Mouse (Mus musculus) liver, embryonic 13.5 days (tissue): ENCODE data around the gene Hmcn1. TPM values are rescaled to one million over a fixed set of nuclear protein-coding genes. Genes with fewer than 3 reads are reported as not detected.

Source experiments
- ATAC-seq: fragments of 200-750 bp; cut with Nextera tagmentation; 2 replicates; pipeline ENCODE4 v1.8.0; 2017; ENCODE audit warnings: low read depth, mild to moderate bottlenecking, moderate number of reproducible peaks, moderate library complexity
- DNase-seq: peaks from one replicate; pipeline ENCODE4 v3.0.0; 2022
- H3K27ac ChIP-seq: fragments of 300-500 bp; sonication (generic); 2 replicates; pipeline ENCODE4 v1.5.1; 2015; ENCODE audit warnings: moderate library complexity, mild to moderate bottlenecking, inconsistent platforms
- H3K27me3 ChIP-seq: fragments of 300-500 bp; sonication (generic); 2 replicates; pipeline ENCODE4 v1.6.1; 2015; ENCODE audit warnings: mild to moderate bottlenecking, inconsistent platforms
- H3K36me3 ChIP-seq: fragments of 300-500 bp; sonication (generic); 2 replicates; pipeline ENCODE4 v1.6.1; 2015; ENCODE audit warnings: mild to moderate bottlenecking, inconsistent platforms
- H3K4me1 ChIP-seq: fragments of 300-500 bp; sonication (generic); replicated peaks from 2 replicates; pipeline ENCODE4 v1.6.1; 2015; ENCODE audit warnings: inconsistent platforms
- H3K4me2 ChIP-seq: fragments of 300-500 bp; sonication (generic); 2 replicates; pipeline ENCODE4 v1.6.1; 2015; ENCODE audit warnings: inconsistent platforms, mild to moderate bottlenecking, moderate library complexity
- H3K4me3 ChIP-seq: fragments of 300-500 bp; sonication (generic); replicated peaks from 2 replicates; pipeline ENCODE4 v1.5.1; 2015; ENCODE audit warnings: mild to moderate bottlenecking, inconsistent platforms
- H3K9ac ChIP-seq: fragments of 300-500 bp; sonication (generic); 2 replicates; pipeline ENCODE4 v1.6.1; 2015; ENCODE audit warnings: mild to moderate bottlenecking, inconsistent platforms
- H3K9me3 ChIP-seq: fragments of 300-500 bp; sonication (generic); replicated peaks from 2 replicates; pipeline ENCODE4 v1.6.1; 2016; ENCODE audit warnings: inconsistent platforms
- WGBS: fragments of 180-500 bp; shearing (Covaris S2); methylation state at CpG from one replicate; pipeline ENCODE4 v1.1.7; 2015; ENCODE audit not compliant: insufficient replicate concordance; 5-methylcytosine and 5-hydroxymethylcytosine counted together
- polyA plus RNA-seq: library from polyadenylated mRNA; unstranded; fragments of >200 nt; fragmentation: Nextera tagmentation; extraction: Ambion mirVana; gene quantifications from 2 replicates; pipeline ENCODE4 v1.2.1, GENCODE M21; 2015

The Hmcn1 gene
- polyA plus RNA-seq, 1 experiment from 2014 or later, result 1.9 TPM

GRCm38 (mm10) chr1:150991745-150992554 lies 1.3 kb downstream of the Hmcn1 start:
- no peak for ATAC-seq
- Histone ChIP-seq H3K4me2 (peak overlapping the region; percentile 63), H3K36me3 (no peaks in the 10 kb centered on the region), H3K4me3 (peak overlapping the region; percentile 50), H3K27me3 (peaks cover 25% of the 10 kb centered on the region), H3K9me3 (no peaks in the 10 kb centered on the region), H3K27ac (no peak overlapping the region), H3K9ac (0 out of 2 replicates have a peak overlapping the region, but pooled peaks have one; percentile 4), H3K4me1 (peaks cover 3% of the 10 kb centered on the region; the same call in 1 of the 2 replicates)
- no peak for DNase-seq
- 11% methylated on average over 10 of the region's 10 CpGs for WGBS

GRCm38 (mm10) chr1:150984888-150985287 lies 8.3 kb downstream of the Hmcn1 start:
- H3K9me3 ChIP-seq, result no peaks in the 10 kb centered on the region
- no peaks in the 10 kb centered on the region for H3K4me1 ChIP-seq
- no peak overlapping the region for H3K27ac ChIP-seq
- DNase-seq (no peak), ATAC-seq (no peak)
- no peaks in the 10 kb centered on the region for H3K36me3 ChIP-seq
- H3K4me3 ChIP-seq, result no peak overlapping the region
- no peaks in the 10 kb centered on the region for H3K27me3 ChIP-seq
- no peak overlapping the region for H3K9ac ChIP-seq
- H3K4me2 ChIP-seq, result no peak overlapping the region
- WGBS, result 44% methylated on average over 4 of the region's 4 CpGs

- no peak for ATAC-seq
- DNase-seq, result no peak
- H3K36me3 ChIP-seq, result no peaks in the 10 kb centered on the region
- no peak overlapping the region for H3K4me2 ChIP-seq
- no peaks in the 10 kb centered on the region for H3K4me1 ChIP-seq
- no peaks in the 10 kb centered on the region for H3K9me3 ChIP-seq
- WGBS, result 56% methylated on average over 6 of the region's 6 CpGs
- no peaks in the 10 kb centered on the region for H3K27me3 ChIP-seq
- H3K4me3 ChIP-seq, result no peak overlapping the region
- H3K27ac ChIP-seq, result no peak overlapping the region
- H3K9ac ChIP-seq, result no peak overlapping the region
Observed at GRCm38 (mm10) chr1:150984092-150984503, 9.1 kb downstream of the Hmcn1 start.

GRCm38 (mm10) chr1:150978651-150979050 lies 14.6 kb downstream of the Hmcn1 start:
- ATAC-seq, result no peak
- H3K9me3 ChIP-seq, result no peaks in the 10 kb centered on the region
- H3K36me3 ChIP-seq, result no peaks in the 10 kb centered on the region
- H3K27ac ChIP-seq, result no peak overlapping the region
- H3K9ac ChIP-seq, result no peak overlapping the region
- no peak for DNase-seq
- H3K27me3 ChIP-seq, result no peaks in the 10 kb centered on the region
- no peak overlapping the region for H3K4me3 ChIP-seq
- WGBS, result 63% methylated on average over 3 of the region's 3 CpGs
- H3K4me1 ChIP-seq, result no peaks in the 10 kb centered on the region
- no peak overlapping the region for H3K4me2 ChIP-seq

- Histone ChIP-seq H3K4me1 (no peaks in the 10 kb centered on the region), H3K4me3 (no peak overlapping the region), H3K9ac (no peak overlapping the region), H3K9me3 (no peaks in the 10 kb centered on the region), H3K36me3 (no peaks in the 10 kb centered on the region), H3K27me3 (no peaks in the 10 kb centered on the region), H3K27ac (no peak overlapping the region), H3K4me2 (no peak overlapping the region)
- WGBS, result 36% methylated on average over 2 of the region's 2 CpGs
- DNase-seq (no peak), ATAC-seq (no peak)
Observed at GRCm38 (mm10) chr1:150976263-150976662, 17.0 kb downstream of the Hmcn1 start.

- Histone ChIP-seq H3K27ac (no peak overlapping the region), H3K36me3 (no peaks in the 10 kb centered on the region), H3K4me2 (no peak overlapping the region), H3K4me3 (no peak overlapping the region), H3K4me1 (no peaks in the 10 kb centered on the region), H3K9me3 (no peaks in the 10 kb centered on the region), H3K9ac (no peak overlapping the region), H3K27me3 (no peaks in the 10 kb centered on the region)
- ATAC-seq (no peak), DNase-seq (no peak)
- WGBS, result 68% methylated on average over 5 of the region's 5 CpGs
Observed at GRCm38 (mm10) chr1:150959486-150960074, 33.7 kb downstream of the Hmcn1 start.

GRCm38 (mm10) chr1:150951004-150951403 lies 42.2 kb downstream of the Hmcn1 start:
- Histone ChIP-seq H3K4me1 (no peaks in the 10 kb centered on the region), H3K27me3 (no peaks in the 10 kb centered on the region), H3K9me3 (no peaks in the 10 kb centered on the region), H3K4me3 (no peak overlapping the region), H3K9ac (no peak overlapping the region), H3K27ac (no peak overlapping the region), H3K36me3 (no peaks in the 10 kb centered on the region), H3K4me2 (no peak overlapping the region)
- 68% methylated on average over 5 of the region's 5 CpGs for WGBS
- no peak for DNase-seq
- no peak for ATAC-seq

- Histone ChIP-seq H3K4me1 (no peaks in the 10 kb centered on the region), H3K9ac (no peak overlapping the region), H3K4me3 (no peak overlapping the region), H3K9me3 (no peaks in the 10 kb centered on the region), H3K27ac (no peak overlapping the region), H3K4me2 (no peak overlapping the region), H3K27me3 (no peaks in the 10 kb centered on the region), H3K36me3 (no peaks in the 10 kb centered on the region)
- ATAC-seq, result no peak
- 50% methylated on average over 3 of the region's 3 CpGs for WGBS
- no peak for DNase-seq
Observed at GRCm38 (mm10) chr1:150950046-150950445, 43.2 kb downstream of the Hmcn1 start.

GRCm38 (mm10) chr1:150948911-150949310 lies 44.3 kb downstream of the Hmcn1 start:
- H3K4me1 ChIP-seq, result no peaks in the 10 kb centered on the region
- ATAC-seq (no peak), DNase-seq (no peak)
- no peak overlapping the region for H3K9ac ChIP-seq
- no peak overlapping the region for H3K4me3 ChIP-seq
- no peak overlapping the region for H3K4me2 ChIP-seq
- no peak overlapping the region for H3K27ac ChIP-seq
- 58% methylated on average over 2 of the region's 2 CpGs for WGBS
- no peaks in the 10 kb centered on the region for H3K36me3 ChIP-seq
- no peaks in the 10 kb centered on the region for H3K27me3 ChIP-seq
- H3K9me3 ChIP-seq, result no peaks in the 10 kb centered on the region

GRCm38 (mm10) chr1:150943601-150944000 lies 49.6 kb downstream of the Hmcn1 start:
- H3K4me1 ChIP-seq, result no peaks in the 10 kb centered on the region
- H3K27ac ChIP-seq, result no peak overlapping the region
- H3K4me2 ChIP-seq, result no peak overlapping the region
- DNase-seq (no peak), ATAC-seq (no peak)
- no peaks in the 10 kb centered on the region for H3K36me3 ChIP-seq
- no peaks in the 10 kb centered on the region for H3K27me3 ChIP-seq
- H3K4me3 ChIP-seq, result no peak overlapping the region
- 33% methylated on average over 2 of the region's 2 CpGs for WGBS
- no peak overlapping the region for H3K9ac ChIP-seq
- no peaks in the 10 kb centered on the region for H3K9me3 ChIP-seq

- DNase-seq (no peak), ATAC-seq (no peak)
- no peak overlapping the region for H3K9ac ChIP-seq
- H3K27me3 ChIP-seq, result no peaks in the 10 kb centered on the region
- H3K9me3 ChIP-seq, result no peaks in the 10 kb centered on the region
- no peak overlapping the region for H3K4me2 ChIP-seq
- 65% methylated on average over 2 of the region's 2 CpGs for WGBS
- H3K4me3 ChIP-seq, result no peak overlapping the region
- no peaks in the 10 kb centered on the region for H3K36me3 ChIP-seq
- no peak overlapping the region for H3K27ac ChIP-seq
- H3K4me1 ChIP-seq, result no peaks in the 10 kb centered on the region
Observed at GRCm38 (mm10) chr1:150942143-150942542, 51.1 kb downstream of the Hmcn1 start.

GRCm38 (mm10) chr1:150936821-150937220 lies 56.4 kb downstream of the Hmcn1 start:
- Histone ChIP-seq H3K4me1 (no peaks in the 10 kb centered on the region), H3K4me2 (no peak overlapping the region), H3K27me3 (no peaks in the 10 kb centered on the region), H3K4me3 (no peak overlapping the region), H3K9me3 (no peaks in the 10 kb centered on the region), H3K36me3 (no peaks in the 10 kb centered on the region), H3K9ac (no peak overlapping the region), H3K27ac (no peak overlapping the region)
- WGBS, result 62% methylated on average over 4 of the region's 4 CpGs
- no peak for ATAC-seq
- no peak for DNase-seq
